Mouse (Mus musculus) liver, embryonic 16.5 days (tissue): ENCODE measurements around the gene Gm21992. TPM values are rescaled to one million over a fixed set of nuclear protein-coding genes. Genes with fewer than 3 reads are reported as not detected.

ENCODE experiments used
- ATAC-seq: fragments of 200-750 bp; cut with Nextera tagmentation; 2 replicates; pipeline ENCODE4 v1.8.0; 2017; ENCODE audit warnings: low read depth, mild to moderate bottlenecking, moderate number of reproducible peaks, moderate library complexity
- H3K27ac ChIP-seq: fragments of 300-500 bp; sonication (generic); 2 replicates; pipeline ENCODE4 v1.5.1; 2014; ENCODE audit warnings: mild to moderate bottlenecking, low read length
- H3K27me3 ChIP-seq: fragments of 300-500 bp; sonication (generic); 2 replicates; pipeline ENCODE4 v1.6.1; 2014; ENCODE audit warnings: low read depth, low read length, mixed read lengths; ENCODE audit not compliant: control insufficient read depth, insufficient read depth
- H3K36me3 ChIP-seq: fragments of 300-500 bp; sonication (generic); 2 replicates; pipeline ENCODE4 v1.6.1; 2014; ENCODE audit warnings: mild to moderate bottlenecking; ENCODE audit not compliant: control insufficient read depth, insufficient read depth
- H3K4me1 ChIP-seq: fragments of 300-500 bp; sonication (generic); 2 replicates; pipeline ENCODE4 v1.6.1; 2014; ENCODE audit warnings: low read depth, low read length, mixed read lengths; ENCODE audit not compliant: control insufficient read depth
- H3K4me2 ChIP-seq: fragments of 300-500 bp; sonication (generic); 2 replicates; pipeline ENCODE4 v1.6.1; 2014; ENCODE audit warnings: low read depth, low read length, mixed read lengths
- H3K4me3 ChIP-seq: fragments of 300-500 bp; sonication (generic); 2 replicates; pipeline ENCODE4 v1.5.1; 2014; ENCODE audit warnings: low read depth, mild to moderate bottlenecking, low read length
- H3K9ac ChIP-seq: fragments of 300-500 bp; sonication (generic); 2 replicates; pipeline ENCODE4 v1.6.1; 2014; ENCODE audit warnings: low read depth, low read length
- H3K9me3 ChIP-seq: fragments of 300-500 bp; sonication (generic); replicated peaks from 2 replicates; pipeline ENCODE4 v1.6.1; 2016; ENCODE audit warnings: low read length; ENCODE audit not compliant: control insufficient read depth
- WGBS: fragments of 180-500 bp; shearing (Covaris S2); extraction: QIAGEN DNeasy Blood & Tissue Kit; methylation state at CpG from one replicate; pipeline ENCODE4 v1.1.7; 2014; ENCODE audit not compliant: insufficient replicate concordance; 5-methylcytosine and 5-hydroxymethylcytosine counted together
- polyA plus RNA-seq: library from polyadenylated mRNA; unstranded; fragments of >200 nt; fragmentation: Nextera tagmentation; extraction: Ambion mirVana; gene quantifications from 2 replicates; pipeline ENCODE4 v1.2.1, GENCODE M21; 2015

Gm21992 gene
- polyA plus RNA-seq, 1 experiment from 2014 or later: 11.7 TPM

DNA sequence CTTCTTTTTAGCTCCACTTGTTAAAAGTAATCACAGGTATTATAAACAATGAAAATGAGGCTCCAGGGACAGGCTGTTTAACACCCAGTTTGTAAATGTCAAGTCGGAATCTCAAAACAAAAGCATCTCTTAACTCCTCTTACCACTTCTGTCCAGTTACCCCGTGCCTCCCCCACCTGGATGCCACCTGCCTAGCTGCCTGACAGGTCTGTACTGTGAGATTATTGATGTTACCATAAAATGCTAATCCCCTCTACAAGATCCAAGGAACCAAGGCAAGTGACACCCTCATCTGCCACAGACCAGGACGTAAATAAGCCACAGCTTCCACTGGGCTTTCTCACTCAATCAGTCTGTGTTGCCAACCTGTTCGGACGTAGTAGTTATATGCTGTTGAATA, 111.6 kb downstream of the Gm21992 start:
- Histone ChIP-seq H3K9ac (no peak overlapping the region), H3K9me3 (no peaks in the 10 kb centered on the region), H3K36me3 (no peaks in the 10 kb centered on the region), H3K27ac (no peak overlapping the region), H3K4me1 (peaks cover 2% of the 10 kb centered on the region; the same call in 1 of the 2 replicates), H3K4me2 (no peak overlapping the region), H3K4me3 (no peak overlapping the region), H3K27me3 (peaks cover 34% of the 10 kb centered on the region)
- ATAC-seq: no peak
- 58% methylated on average over 5 of the region's 5 CpGs for WGBS

DNA sequence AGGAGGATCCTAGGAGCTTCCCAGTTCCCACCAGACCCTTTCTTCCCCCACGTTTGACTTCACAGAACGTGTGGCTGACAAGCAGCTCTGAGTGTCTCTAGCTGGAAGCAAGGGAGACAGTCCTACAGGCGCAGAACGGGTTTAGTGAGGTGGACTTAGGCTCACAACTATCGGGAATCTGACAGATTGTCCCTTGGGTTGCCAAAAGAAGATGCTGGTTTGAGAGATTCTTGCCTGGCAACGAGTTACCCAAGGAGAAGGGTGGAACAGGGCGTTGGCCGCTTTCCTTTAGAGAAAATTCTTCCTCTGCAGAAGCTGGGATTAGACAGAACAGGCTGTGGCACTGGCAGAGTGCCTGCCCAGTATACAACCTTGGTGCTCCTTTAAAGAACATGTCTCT, 112.6 kb downstream of the Gm21992 start:
- H3K27ac ChIP-seq: no peak overlapping the region
- WGBS: 29% methylated on average over 8 of the region's 8 CpGs
- no peaks in the 10 kb centered on the region for H3K36me3 ChIP-seq
- no peak overlapping the region for H3K9ac ChIP-seq
- H3K4me1 ChIP-seq: peaks cover 2% of the 10 kb centered on the region; the same call in 1 of the 2 replicates
- H3K27me3 ChIP-seq: peaks cover 34% of the 10 kb centered on the region
- no peak overlapping the region for H3K4me2 ChIP-seq
- no peak for ATAC-seq
- no peaks in the 10 kb centered on the region for H3K9me3 ChIP-seq
- no peak overlapping the region for H3K4me3 ChIP-seq

DNA sequence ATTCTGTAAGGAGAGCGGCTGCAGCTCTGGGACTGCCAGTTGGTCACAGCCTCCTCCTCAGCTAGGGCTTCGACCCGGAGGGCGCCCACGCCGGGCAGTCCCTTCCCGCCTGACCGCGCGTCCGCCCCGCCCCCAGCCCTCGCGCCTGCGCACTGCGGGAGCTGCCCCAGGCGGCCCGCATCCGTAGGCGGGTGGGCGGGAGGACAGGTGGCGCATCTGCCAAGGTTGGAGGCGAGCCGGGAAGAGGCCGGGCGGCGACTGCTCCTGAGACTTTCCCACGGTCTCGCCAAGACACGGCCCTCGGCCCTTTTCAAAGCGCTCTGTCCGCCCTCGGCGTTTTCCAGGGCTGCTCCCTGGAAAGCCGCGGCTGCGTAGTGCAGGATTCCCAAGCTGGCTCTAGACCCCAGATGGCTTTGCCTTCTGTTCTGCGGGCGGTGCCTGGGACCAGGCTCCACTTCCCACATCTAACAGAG, 113.2 kb downstream of the Gm21992 start, which contains the start of gene Gm960:
TSS of gene Gm960 (minus strand) at position 464 of the 473 bp plus-strand sequence.
- Histone ChIP-seq H3K9ac (no peak within 1 kb of the TSS), H3K27me3 (peaks cover 34% of the 10 kb centered on the region), H3K4me3 (peak within 1 kb of the TSS; percentile 44), H3K4me2 (peak within 1 kb of the TSS; percentile 56), H3K36me3 (no peaks in the 10 kb centered on the region), H3K4me1 (peaks cover 2% of the 10 kb centered on the region; the same call in 1 of the 2 replicates), H3K27ac (no peak within 1 kb of the TSS), H3K9me3 (no peaks in the 10 kb centered on the region)
- under 1% methylated on average over 40 of the region's 40 CpGs for WGBS
- 0 out of 2 replicates have a peak, but pooled peaks have one; percentile 21 for ATAC-seq

DNA sequence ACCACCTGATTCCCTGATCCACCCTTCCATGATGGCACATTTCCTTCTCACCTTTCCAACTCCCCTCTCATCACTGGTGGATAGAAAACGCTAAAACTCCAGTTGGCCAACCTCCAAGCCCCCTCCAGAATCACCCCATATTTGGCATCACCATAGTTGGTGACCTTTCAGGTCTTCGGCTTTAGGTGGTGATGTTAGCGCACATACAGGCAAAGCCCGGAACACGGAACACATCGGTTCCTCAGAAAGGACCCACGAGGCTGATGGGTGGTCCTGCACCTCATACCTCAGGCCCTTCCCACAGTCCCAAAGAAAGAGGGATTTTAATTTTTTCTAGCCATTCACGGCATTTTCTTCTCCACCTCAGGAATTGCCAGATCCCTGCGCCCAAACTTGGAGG, 113.7 kb downstream of the Gm21992 start:
- Histone ChIP-seq H3K27ac (no peak overlapping the region), H3K36me3 (no peaks in the 10 kb centered on the region), H3K9ac (no peak overlapping the region), H3K27me3 (peaks cover 34% of the 10 kb centered on the region), H3K4me2 (peak overlapping the region; percentile 56; the same call in 1 of the 2 replicates), H3K9me3 (no peaks in the 10 kb centered on the region), H3K4me1 (peaks cover 2% of the 10 kb centered on the region; the same call in 1 of the 2 replicates), H3K4me3 (no peak overlapping the region)
- no peak for ATAC-seq
- WGBS: 58% methylated on average over 9 of the region's 9 CpGs

DNA sequence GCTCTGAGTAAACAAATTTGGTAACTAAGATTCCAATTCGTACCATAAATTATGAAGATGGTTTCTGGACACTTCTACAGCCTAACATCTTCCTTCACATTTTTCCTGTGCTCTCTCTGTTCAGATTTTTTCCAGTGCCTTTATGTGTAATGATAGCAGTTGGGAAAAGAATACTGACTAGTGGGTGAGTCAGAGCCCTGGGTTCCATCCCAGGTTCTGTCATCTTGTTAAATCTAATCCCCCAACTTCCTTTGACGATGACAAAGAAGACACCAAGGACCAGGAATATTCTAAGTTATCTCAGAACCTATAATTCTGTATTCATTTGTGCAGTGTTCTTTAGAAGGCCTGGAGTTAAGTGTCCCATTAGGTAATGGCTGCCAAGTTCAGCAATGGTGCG, 114.3 kb downstream of the Gm21992 start:
- no peak overlapping the region for H3K9ac ChIP-seq
- H3K27me3 ChIP-seq: peaks cover 34% of the 10 kb centered on the region
- no peak overlapping the region for H3K4me2 ChIP-seq
- H3K27ac ChIP-seq: no peak overlapping the region
- no peaks in the 10 kb centered on the region for H3K36me3 ChIP-seq
- peaks cover 2% of the 10 kb centered on the region; the same call in 1 of the 2 replicates for H3K4me1 ChIP-seq
- no peaks in the 10 kb centered on the region for H3K9me3 ChIP-seq
- no peak overlapping the region for H3K4me3 ChIP-seq
- no peak for ATAC-seq
- 72% methylated on average over 3 of the region's 3 CpGs for WGBS

DNA sequence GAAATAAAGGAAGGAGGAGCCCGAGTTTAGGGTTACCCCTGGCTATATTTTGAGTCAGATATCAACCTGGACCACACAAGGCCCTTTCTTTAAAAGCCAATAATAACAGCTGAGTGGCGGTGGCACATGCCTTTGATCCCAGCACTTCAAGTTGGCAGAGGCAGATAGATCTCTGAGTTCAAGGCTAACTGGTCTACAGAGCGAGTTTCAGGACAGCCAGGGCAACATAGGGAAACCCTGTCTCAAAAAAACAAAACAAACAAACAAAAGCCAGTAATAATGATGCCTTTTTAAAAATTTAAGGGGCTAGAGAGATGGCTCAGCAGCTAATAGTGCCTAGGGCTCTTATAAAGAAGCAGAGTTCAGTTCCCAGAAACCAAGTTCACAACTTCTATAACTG, 117.1 kb downstream of the Gm21992 start:
- peaks cover 2% of the 10 kb centered on the region; the same call in 1 of the 2 replicates for H3K4me1 ChIP-seq
- no peak for ATAC-seq
- 38% methylated on average over 3 of the region's 3 CpGs for WGBS
- no peak overlapping the region for H3K4me3 ChIP-seq
- no peaks in the 10 kb centered on the region for H3K36me3 ChIP-seq
- H3K27me3 ChIP-seq: peaks cover 22% of the 10 kb centered on the region
- no peak overlapping the region for H3K4me2 ChIP-seq
- H3K9ac ChIP-seq: no peak overlapping the region
- H3K9me3 ChIP-seq: no peaks in the 10 kb centered on the region
- no peak overlapping the region for H3K27ac ChIP-seq

Other genes with a start within 250 kb of the Gm21992 start
- 0.23 and 0.28 TPM in 2 replicates for gene Lrfn4, start 195.9 kb downstream of the Gm21992 start, polyA plus RNA-seq
- 22.5 and 23.5 TPM in 2 replicates for gene Rce1, start 186.0 kb downstream of the Gm21992 start, polyA plus RNA-seq
- 0.40 and 0.57 TPM in 2 replicates for gene Gm960, start 112.9 kb downstream of the Gm21992 start, polyA plus RNA-seq
- 0.07 and 0.12 TPM in 2 replicates for gene Sptbn2, start 100.4 kb downstream of the Gm21992 start, polyA plus RNA-seq
- 17.6 and 18.3 TPM in 2 replicates for gene Rbm4b, start 55.1 kb downstream of the Gm21992 start, polyA plus RNA-seq
- gene Rbm4, start 17.7 kb downstream of the Gm21992 start, polyA plus RNA-seq: 28.3 and 29.2 TPM in 2 replicates
- gene Rbm14, start within 50 bp of the Gm21992 start, polyA plus RNA-seq: 39.1 and 41.2 TPM in 2 replicates
- 55.2 and 57.1 TPM in 2 replicates for gene Ccs, start 27.7 kb upstream of the Gm21992 start, polyA plus RNA-seq
- gene Ccdc87, start 27.8 kb upstream of the Gm21992 start, polyA plus RNA-seq: not detected in 2 replicates
- 27.3 and 30.5 TPM in 2 replicates for gene Ctsf, start 43.5 kb upstream of the Gm21992 start, polyA plus RNA-seq
- 0.65 and 1.3 TPM in 2 replicates for gene Actn3, start 66.3 kb upstream of the Gm21992 start, polyA plus RNA-seq
- 10.5 and 10.6 TPM in 2 replicates for gene Zdhhc24, start 67.1 kb upstream of the Gm21992 start, polyA plus RNA-seq
- gene Bbs1, start 95.0 kb upstream of the Gm21992 start, polyA plus RNA-seq: 0.95 and 1.2 TPM in 2 replicates
- gene Dpp3, start 116.7 kb upstream of the Gm21992 start, polyA plus RNA-seq: 44.1 and 44.2 TPM in 2 replicates
- gene Peli3, start 131.5 kb upstream of the Gm21992 start, polyA plus RNA-seq: 0.29 and 0.31 TPM in 2 replicates
- 36.8 and 38.0 TPM in 2 replicates for gene Mrpl11, start 150.5 kb upstream of the Gm21992 start, polyA plus RNA-seq
- gene Npas4, start 178.7 kb upstream of the Gm21992 start, polyA plus RNA-seq: not detected in 2 replicates
- gene Slc29a2, start 212.2 kb upstream of the Gm21992 start, polyA plus RNA-seq: 0.82 and 1.6 TPM in 2 replicates
- 8.6 and 9.1 TPM in 2 replicates for gene B4gat1, start 227.2 kb upstream of the Gm21992 start, polyA plus RNA-seq
- gene AC124502.3, start 227.3 kb upstream of the Gm21992 start, polyA plus RNA-seq: 0.58 TPM in 1 of 2 replicates, not detected in the other
- gene Brms1, start 229.7 kb upstream of the Gm21992 start, polyA plus RNA-seq: 21.0 and 22.2 TPM in 2 replicates
- gene Rin1, start 238.9 kb upstream of the Gm21992 start, polyA plus RNA-seq: 0.13 and 0.35 TPM in 2 replicates